Mouse (Mus musculus) right cerebral cortex, postnatal 14 days (tissue): ENCODE results near the gene Fmo5.

Source experiments
- DNase-seq: peaks from one replicate; pipeline ENCODE4 v3.0.0; 2022

Gene Fmo5

GRCm38 (mm10) chr3:97633456-97633855, 4.9 kb downstream of the Fmo5 start:
- no peak for DNase-seq

GRCm38 (mm10) chr3:97634288-97634761, 5.7 kb downstream of the Fmo5 start:
- DNase-seq = no peak

GRCm38 (mm10) chr3:97641396-97641795, 12.8 kb downstream of the Fmo5 start:
- DNase-seq = no peak

- no peak for DNase-seq
Measured at GRCm38 (mm10) chr3:97642001-97642400, 13.4 kb downstream of the Fmo5 start.

- no peak for DNase-seq
Measured at GRCm38 (mm10) chr3:97648518-97648917, 19.9 kb downstream of the Fmo5 start.

- DNase-seq = no peak
Measured at GRCm38 (mm10) chr3:97649022-97649421, 20.4 kb downstream of the Fmo5 start.

- no peak for DNase-seq
Measured at GRCm38 (mm10) chr3:97649469-97649868, 20.9 kb downstream of the Fmo5 start.

- no peak for DNase-seq
Measured at GRCm38 (mm10) chr3:97651604-97652003, 23.0 kb downstream of the Fmo5 start.

- no peak for DNase-seq
Measured at GRCm38 (mm10) chr3:97653781-97654180, 25.2 kb downstream of the Fmo5 start.

- DNase-seq = no peak
Measured at GRCm38 (mm10) chr3:97654901-97655300, 26.3 kb downstream of the Fmo5 start.

- DNase-seq = peak; percentile 100
Measured at GRCm38 (mm10) chr3:97657655-97658411, 29.2 kb downstream of the Fmo5 start, which contains the start of gene Prkab2. Prkab2 (plus strand) TSS chr3:97658193.

GRCm38 (mm10) chr3:97658426-97659193, 30.0 kb downstream of the Fmo5 start:
- DNase-seq = peak; percentile 69

- no peak for DNase-seq
Measured at GRCm38 (mm10) chr3:97659746-97660145, 31.1 kb downstream of the Fmo5 start.

- no peak for DNase-seq
Measured at GRCm38 (mm10) chr3:97661206-97661605, 32.6 kb downstream of the Fmo5 start.

- DNase-seq = no peak
Measured at GRCm38 (mm10) chr3:97665525-97665924, 36.9 kb downstream of the Fmo5 start.

GRCm38 (mm10) chr3:97666154-97666553, 37.5 kb downstream of the Fmo5 start:
- no peak for DNase-seq

- no peak for DNase-seq
Measured at GRCm38 (mm10) chr3:97667093-97667675, 38.6 kb downstream of the Fmo5 start.

- no peak for DNase-seq
Measured at GRCm38 (mm10) chr3:97674644-97675110, 46.1 kb downstream of the Fmo5 start, which contains the start of gene Gm17651. Gm17651 (minus strand) TSS chr3:97674694.

GRCm38 (mm10) chr3:97676126-97676525, 47.5 kb downstream of the Fmo5 start:
- no peak for DNase-seq

- DNase-seq = no peak
Measured at GRCm38 (mm10) chr3:97678416-97678815, 49.8 kb downstream of the Fmo5 start.

- peak; percentile 83 for DNase-seq
Measured at GRCm38 (mm10) chr3:97680631-97681320, 52.2 kb downstream of the Fmo5 start.

GRCm38 (mm10) chr3:97681321-97682158, 52.9 kb downstream of the Fmo5 start:
- peak; percentile 72 for DNase-seq
